Mouse (Mus musculus): ENCODE data around the gene Sds.

Sds gene

DNA sequence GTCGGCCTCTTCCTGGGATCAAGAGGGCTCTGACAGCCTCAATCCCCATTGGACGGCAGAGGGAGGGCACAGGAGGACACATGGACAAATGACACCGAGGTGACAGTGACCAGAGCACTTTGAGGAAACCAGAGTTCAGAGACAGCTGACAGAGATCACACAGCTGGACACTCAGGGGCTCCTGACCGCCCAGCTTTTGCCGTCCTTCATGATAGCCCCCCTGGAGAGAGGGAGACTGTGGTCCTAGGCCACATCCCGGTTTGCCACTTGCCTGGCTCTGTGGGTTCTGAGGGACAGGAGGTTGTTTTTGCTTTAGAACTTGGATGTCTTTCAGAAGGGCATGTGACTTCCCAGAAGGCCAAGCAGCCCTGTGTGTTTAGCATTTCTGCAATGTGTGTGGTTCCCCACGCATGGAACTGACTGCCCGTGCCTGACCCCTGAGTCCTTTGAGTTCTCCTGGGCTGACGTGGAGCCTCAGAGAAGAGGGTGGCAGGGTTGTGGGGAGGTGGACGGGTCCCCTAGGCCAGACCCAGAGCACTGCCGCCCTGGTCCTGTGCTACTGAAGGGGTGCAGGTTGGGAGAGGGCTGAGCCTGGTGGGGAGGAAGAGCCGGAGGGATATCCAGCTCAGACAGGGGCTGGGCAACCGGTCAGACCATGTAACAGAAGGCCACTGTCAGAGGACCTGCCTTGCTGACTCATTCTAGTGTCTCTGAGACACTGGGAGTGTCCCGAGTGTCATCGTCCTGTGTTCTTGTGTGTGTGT, 40.1 kb downstream of the Sds start:
- no peak for DNase-seq (ENCODE audit: low spot score)

- no peak for DNase-seq (ENCODE audit: low spot score)
Measured at GRCm38 (mm10) chr5:120517552-120517951, 41.2 kb downstream of the Sds start.

- no peak for DNase-seq (ENCODE audit: low spot score)
Measured at GRCm38 (mm10) chr5:120522649-120523048, 46.3 kb downstream of the Sds start.

GRCm38 (mm10) chr5:120524736-120525135, 48.4 kb downstream of the Sds start:
- no peak for DNase-seq (ENCODE audit: low spot score)

DNA sequence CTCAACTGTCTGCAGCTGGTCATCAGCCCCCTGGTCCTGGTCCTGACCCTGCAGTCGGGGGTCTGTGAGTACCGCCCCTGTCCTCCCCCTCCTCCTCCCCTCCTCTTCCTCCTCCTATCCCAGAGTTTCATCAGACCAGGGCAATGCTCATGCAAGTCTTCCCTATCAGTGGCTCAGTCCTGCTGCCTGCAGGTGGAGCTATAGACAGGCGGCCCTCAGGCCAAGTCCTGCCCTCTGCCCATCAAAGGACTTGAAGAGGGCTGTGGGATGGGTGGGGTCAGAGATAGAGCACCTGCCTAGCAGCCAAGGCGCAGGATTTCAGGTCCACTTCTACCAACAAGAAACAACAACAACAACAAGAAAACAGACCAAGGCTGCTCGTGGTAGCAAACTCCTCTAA, 49.4 kb downstream of the Sds start:
- no peak for DNase-seq (ENCODE audit: low spot score)

- DNase-seq (ENCODE audit: low spot score): no peak
Measured at GRCm38 (mm10) chr5:120526311-120526710, 50.0 kb downstream of the Sds start.

GRCm38 (mm10) chr5:120527296-120527964, 51.1 kb downstream of the Sds start:
- DNase-seq (ENCODE audit: low spot score): no peak

- no peak for DNase-seq (ENCODE audit: low spot score)
Measured at GRCm38 (mm10) chr5:120531631-120532030, 55.3 kb downstream of the Sds start.

Measured in ovary, postnatal 10 days (tissue).